Mouse (Mus musculus) cerebellum, adult 18-20 months (tissue): ENCODE results near the gene Gm11361.

Source experiments
- DNase-seq, 2 experiments: peaks; one replicate each; pipeline ENCODE4 v3.0.0; 2021

The Gm11361 gene

DNA sequence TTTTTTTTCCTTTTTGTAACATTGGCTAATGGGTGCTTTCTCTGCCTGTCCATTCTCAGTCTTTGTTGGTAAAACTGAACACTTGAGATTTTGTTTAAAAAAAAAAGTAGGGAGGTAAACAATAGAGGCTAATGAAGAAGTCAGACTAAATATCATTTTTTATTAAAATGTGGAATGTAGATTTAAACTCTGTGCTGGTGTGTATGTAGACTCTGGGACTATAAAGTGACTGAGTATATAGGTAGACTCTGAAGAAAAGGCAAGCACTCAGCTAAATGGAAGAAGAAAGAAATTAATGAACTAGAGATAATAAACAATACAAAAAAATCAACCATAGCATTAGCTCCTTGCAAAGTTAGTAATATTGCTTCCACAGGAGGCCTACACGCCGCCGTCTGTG is at the start of gene Gm11361:
Gene Gm11361 (plus strand): TSS at position 301 of the 400 bp plus-strand sequence.
- no peak for DNase-seq

DNA sequence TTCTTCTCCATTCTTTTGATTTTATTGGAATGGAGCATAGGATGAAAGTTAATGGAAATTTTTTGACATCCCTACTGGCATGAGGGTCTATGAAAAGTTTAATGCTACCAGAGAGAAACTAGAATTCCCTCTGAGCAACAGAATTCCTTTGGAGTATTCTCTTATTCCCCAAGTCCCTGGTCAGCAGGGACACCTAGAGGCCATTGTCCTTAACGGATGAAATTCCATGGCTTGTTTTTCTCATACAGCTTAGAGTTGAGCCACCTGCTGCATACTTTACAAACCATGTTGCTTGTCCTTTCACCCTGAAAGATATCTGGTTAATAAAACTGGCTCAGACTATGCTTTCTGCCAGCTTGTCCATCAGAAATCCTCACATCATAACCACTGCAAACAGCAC is 7.1 kb downstream of the Gm11361 start:
- DNase-seq, result no peak

DNA sequence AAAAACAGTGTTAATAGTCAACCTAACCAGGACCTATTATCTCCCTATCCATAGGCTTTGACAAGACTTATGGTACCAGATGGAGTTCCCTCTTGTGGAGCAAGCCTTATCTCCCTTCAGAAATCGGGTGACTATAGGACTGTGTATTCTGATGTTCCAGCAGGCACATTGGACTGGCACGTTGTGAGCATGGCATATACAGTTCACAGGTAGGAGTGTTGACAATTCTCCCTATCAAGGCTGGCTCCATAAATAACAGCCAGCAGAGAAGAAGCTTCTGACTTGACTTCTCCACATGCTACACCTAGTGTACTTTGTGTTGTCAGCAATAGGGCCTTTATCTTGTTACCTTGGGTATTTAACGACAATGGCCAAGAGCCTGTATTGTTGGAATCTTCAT is 30.0 kb downstream of the Gm11361 start:
- no peak for DNase-seq

DNA sequence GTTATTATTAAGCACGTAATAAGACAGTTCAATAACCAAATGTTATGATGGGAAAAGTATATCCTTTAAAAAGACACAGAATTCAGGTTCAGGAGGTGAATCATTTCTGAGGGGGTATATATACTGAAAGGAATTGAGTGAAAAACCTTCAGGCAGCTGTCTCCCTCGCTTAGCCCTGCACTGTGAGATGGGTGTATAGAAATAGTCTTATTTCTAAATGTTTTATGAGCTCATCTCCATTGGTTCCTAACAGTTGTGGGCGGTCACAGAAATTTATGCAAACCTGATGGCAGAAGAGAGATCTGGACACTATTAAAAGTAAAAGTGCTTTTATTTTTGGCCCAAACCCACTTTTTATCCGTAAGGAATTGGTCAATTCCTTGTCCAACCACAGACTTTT is 36.9 kb downstream of the Gm11361 start:
- no peak for DNase-seq

DNA sequence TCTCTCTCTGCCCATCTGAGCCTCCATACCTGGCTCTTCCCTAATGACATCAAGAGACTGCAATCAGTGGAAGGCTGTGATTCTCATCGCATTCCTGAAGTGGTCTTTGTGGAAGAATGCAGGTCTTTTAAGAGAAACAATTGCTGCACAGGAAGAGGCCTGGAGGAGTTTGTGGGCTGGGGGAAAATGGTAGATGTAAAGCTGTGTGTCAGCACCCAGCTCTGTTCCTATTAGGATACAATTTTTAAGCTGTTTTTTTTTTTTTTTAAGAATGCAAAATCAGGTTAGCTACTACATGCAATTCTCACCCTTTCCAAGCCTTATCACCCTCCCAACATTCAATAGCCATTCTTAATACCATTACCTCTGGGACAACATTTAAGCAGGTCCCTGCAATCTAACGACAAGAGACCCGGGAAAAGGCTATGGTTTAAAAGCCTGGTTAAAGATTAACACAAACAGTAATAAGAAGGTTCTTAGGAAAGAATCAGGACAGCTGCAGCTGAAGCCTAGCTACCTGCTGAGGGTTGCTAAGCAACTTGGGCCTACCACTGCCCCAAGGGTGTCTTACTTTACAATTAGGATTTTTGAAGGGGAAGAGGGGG is 37.5 kb downstream of the Gm11361 start:
- no peak for DNase-seq

DNA sequence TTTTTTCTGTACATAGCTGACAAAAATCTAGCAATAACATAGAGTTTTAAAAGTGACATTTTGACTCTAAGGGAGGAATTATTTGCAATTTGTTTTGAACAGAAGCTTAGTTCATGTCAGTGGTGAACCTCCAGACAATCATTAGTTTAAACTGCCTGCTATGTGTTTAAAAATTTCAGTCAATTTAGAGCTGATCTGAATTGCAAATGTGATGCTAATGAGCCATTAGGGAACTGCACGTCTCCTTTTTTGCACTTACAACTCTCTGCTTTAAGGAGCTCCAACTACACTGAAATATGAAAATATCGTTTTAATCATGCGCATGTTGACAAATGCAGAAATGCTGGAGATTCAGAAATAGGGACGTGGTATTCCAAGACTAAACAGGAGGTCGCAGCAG is 38.2 kb downstream of the Gm11361 start:
- no peak for DNase-seq

DNA sequence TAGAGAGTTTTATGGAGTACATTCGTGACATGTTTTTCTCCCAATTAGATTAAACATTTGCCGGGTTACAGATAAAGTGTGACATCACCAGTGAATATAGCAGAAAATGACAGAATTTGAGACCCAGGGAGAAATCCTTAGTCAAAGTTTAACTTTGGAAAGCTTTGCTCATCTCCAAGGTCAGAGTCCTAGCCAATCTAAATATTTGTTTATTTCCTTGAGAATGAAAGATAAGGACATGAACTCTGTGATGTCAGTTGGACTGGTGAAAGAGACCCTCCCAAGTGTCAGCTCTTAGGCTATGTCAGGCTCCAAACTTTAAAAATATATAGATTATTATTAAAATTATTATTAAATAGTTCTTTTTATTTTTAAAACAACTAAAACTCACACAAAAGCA is 39.8 kb downstream of the Gm11361 start:
- no peak for DNase-seq

DNA sequence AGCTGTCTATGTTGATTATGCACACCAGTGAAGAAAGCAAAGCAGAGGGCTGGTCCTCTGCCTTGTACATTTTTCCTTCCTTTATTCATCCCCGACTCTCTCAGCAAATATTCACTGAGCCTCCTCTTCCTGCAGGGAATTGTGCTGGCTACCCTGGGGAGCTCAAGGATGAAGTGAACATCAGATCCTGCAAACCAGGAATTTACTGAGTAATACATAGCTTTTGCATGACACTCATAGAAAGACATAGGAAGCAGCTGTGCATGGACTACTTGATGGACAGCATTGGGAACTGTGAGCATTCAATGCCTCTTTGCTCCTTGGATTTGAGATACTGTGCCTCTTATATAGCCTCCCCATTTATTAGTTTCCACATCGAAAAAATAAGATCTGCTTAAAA is 40.2 kb downstream of the Gm11361 start:
- no peak for DNase-seq
